Mouse (Mus musculus) embryo, embryonic 10 days (tissue): ENCODE results near the gene Oxtr.
A peak's percentile ranks its signal among the peaks of the same experiment; 100 is the strongest.

Experiments used
- DNase-seq: peaks from one replicate; pipeline ENCODE4 v3.0.0-alpha.2; 2015; ENCODE audit warnings: low spot score

Oxtr gene

GRCm38 (mm10) chr6:112489910-112490559, at the start of gene Oxtr:
Gene Oxtr (minus strand): TSS chr6:112489943.
- peak; percentile 22 for DNase-seq

- DNase-seq: no peak
Observed at GRCm38 (mm10) chr6:112525434-112525833, 35.7 kb upstream of the Oxtr start.

GRCm38 (mm10) chr6:112524459-112524858, 34.7 kb upstream of the Oxtr start:
- no peak for DNase-seq

- DNase-seq: no peak
Observed at GRCm38 (mm10) chr6:112517991-112518390, 28.2 kb upstream of the Oxtr start.

- DNase-seq: no peak
Observed at GRCm38 (mm10) chr6:112517572-112517971, 27.8 kb upstream of the Oxtr start.

GRCm38 (mm10) chr6:112516496-112516895, 26.8 kb upstream of the Oxtr start:
- peak; percentile 83 for DNase-seq

- no peak for DNase-seq
Observed at GRCm38 (mm10) chr6:112514591-112514990, 24.8 kb upstream of the Oxtr start.

- DNase-seq: no peak
Observed at GRCm38 (mm10) chr6:112510346-112510745, 20.6 kb upstream of the Oxtr start.

GRCm38 (mm10) chr6:112509590-112510131, 19.9 kb upstream of the Oxtr start:
- DNase-seq: no peak

GRCm38 (mm10) chr6:112507617-112508016, 17.9 kb upstream of the Oxtr start:
- no peak for DNase-seq

- DNase-seq: no peak
Observed at GRCm38 (mm10) chr6:112501156-112501555, 11.4 kb upstream of the Oxtr start.

- no peak for DNase-seq
Observed at GRCm38 (mm10) chr6:112499456-112499855, 9.7 kb upstream of the Oxtr start.

- DNase-seq: no peak
Observed at GRCm38 (mm10) chr6:112498716-112499115, 9.0 kb upstream of the Oxtr start.

- no peak for DNase-seq
Observed at GRCm38 (mm10) chr6:112497456-112497855, 7.7 kb upstream of the Oxtr start.

- DNase-seq: no peak
Observed at GRCm38 (mm10) chr6:112496291-112497060, 6.7 kb upstream of the Oxtr start.

GRCm38 (mm10) chr6:112495219-112495618, 5.5 kb upstream of the Oxtr start:
- DNase-seq: peak; percentile 41

GRCm38 (mm10) chr6:112494620-112495081, 4.9 kb upstream of the Oxtr start:
- DNase-seq: peak; percentile 56

- no peak for DNase-seq
Observed at GRCm38 (mm10) chr6:112493371-112493770, 3.6 kb upstream of the Oxtr start.

GRCm38 (mm10) chr6:112492656-112493055, 2.9 kb upstream of the Oxtr start:
- no peak for DNase-seq

- DNase-seq: no peak
Observed at GRCm38 (mm10) chr6:112491521-112491920, 1.8 kb upstream of the Oxtr start.

GRCm38 (mm10) chr6:112490625-112491242, 991 bp upstream of the Oxtr start:
- peak; percentile 88 for DNase-seq

GRCm38 (mm10) chr6:112489181-112489909, 398 bp downstream of the Oxtr start:
- peak; percentile 46 for DNase-seq
